Mouse (Mus musculus) small intestine, adult 2 months (tissue): ENCODE measurements around the gene Taf10. TPM values are rescaled to one million over a fixed set of nuclear protein-coding genes. Genes with fewer than 3 reads are reported as not detected.

Source experiments
- H3K27ac ChIP-seq: fragments of 200-500 bp; 2 replicates; pipeline ENCODE4 v1.5.1; 2012; ENCODE audit warnings: low read depth, low read length, control low read depth, inconsistent platforms; ENCODE audit not compliant: insufficient read depth
- H3K27me3 ChIP-seq: fragments of 200-500 bp; 2 replicates; pipeline ENCODE4 v1.6.1; 2012; ENCODE audit warnings: mild to moderate bottlenecking, moderate library complexity, low read length, inconsistent platforms; ENCODE audit not compliant: control insufficient read depth, insufficient read depth
- H3K36me3 ChIP-seq: fragments of 200-500 bp; 2 replicates; pipeline ENCODE4 v1.6.1; 2012; ENCODE audit warnings: mild to moderate bottlenecking, low read length, control low read depth, inconsistent platforms; ENCODE audit not compliant: control insufficient read depth, insufficient read depth
- H3K4me1 ChIP-seq: fragments of 200-500 bp; 2 replicates; pipeline ENCODE4 v1.6.1; 2012; ENCODE audit warnings: low read length, inconsistent platforms, mixed read lengths; ENCODE audit not compliant: control insufficient read depth, insufficient read depth, insufficient read length
- H3K4me3 ChIP-seq: fragments of 200-500 bp; 2 replicates; pipeline ENCODE4 v1.5.1; 2012; ENCODE audit warnings: low read depth, mild to moderate bottlenecking, control low read depth, inconsistent platforms, low read length, moderate library complexity
- CTCF ChIP-seq: fragments of 200-500 bp; IDR thresholded peaks from 2 replicates; pipeline ENCODE4 v1.5.1; 2012; ENCODE audit warnings: low read depth, mild to moderate bottlenecking, control low read depth, inconsistent platforms, low read length, moderate library complexity, mixed read lengths; ENCODE audit not compliant: insufficient replicate concordance, insufficient read length; ENCODE audit errors: extremely low read depth
- POLR2A ChIP-seq: fragments of 200-500 bp; IDR thresholded peaks from 2 replicates; pipeline ENCODE4 v1.6.1; 2012; ENCODE audit warnings: low read depth, mild to moderate bottlenecking, control low read depth, inconsistent platforms, low read length, moderate library complexity
- WGBS: fragments of 180-500 bp; shearing (Covaris S2); methylation state at CpG from one replicate; pipeline ENCODE4 v1.1.7; 2018; 5-methylcytosine and 5-hydroxymethylcytosine counted together
- polyA plus RNA-seq: library from polyadenylated mRNA; depleted of rRNA; stranded (reverse); fragments of >200 nt; gene quantifications from 2 replicates; pipeline ENCODE4 v1.2.3, GENCODE M21; 2012; rRNA removed

Taf10 gene
- 400 and 599 TPM in 2 replicates for polyA plus RNA-seq

GRCm38 (mm10) chr7:105743926-105744590 lies at the start of gene Taf10:
Gene Taf10 (minus strand): TSS chr7:105744361.
- peaks cover 30% of the 10 kb centered on the region for H3K36me3 ChIP-seq
- peak; percentile 43; the same call in 1 of the 2 replicates for TF ChIP-seq CTCF
- peak; percentile 79 for TF ChIP-seq POLR2A
- H3K4me3 ChIP-seq: peak within 1 kb of the TSS; percentile 83
- H3K27me3 ChIP-seq: no peaks in the 10 kb centered on the region
- under 1% methylated on average over 67 of the region's 67 CpGs for WGBS
- H3K4me1 ChIP-seq: peaks cover 5% of the 10 kb centered on the region; the same call in 1 of the 2 replicates
- H3K27ac ChIP-seq: peak within 1 kb of the TSS; percentile 31

DNA sequence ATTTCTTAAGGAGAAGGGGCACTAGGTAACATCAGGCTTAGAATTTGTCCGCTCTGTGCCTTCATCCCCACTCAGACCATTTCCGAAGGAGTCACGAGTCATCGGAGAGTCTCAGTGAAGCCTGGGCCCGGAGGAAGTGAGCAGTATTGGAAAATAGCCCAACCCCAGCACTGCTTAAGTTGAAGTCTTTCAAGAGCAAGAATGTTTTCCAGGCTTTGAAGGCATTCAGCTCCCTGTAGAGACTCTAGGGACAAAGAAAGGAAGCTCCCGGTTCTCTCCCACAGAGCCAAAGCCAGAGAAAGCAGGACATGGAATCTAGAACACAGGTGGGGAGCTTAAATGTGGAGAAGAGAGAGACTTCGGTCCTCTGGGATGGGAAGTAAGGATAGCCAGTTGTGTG lies 49.5 kb upstream of the Taf10 start:
- Histone ChIP-seq H3K4me3 (no peak overlapping the region), H3K27me3 (peaks cover 6% of the 10 kb centered on the region; the same call in 1 of the 2 replicates), H3K27ac (no peak overlapping the region), H3K36me3 (no peaks in the 10 kb centered on the region), H3K4me1 (no peaks in the 10 kb centered on the region)
- WGBS: 82% methylated on average over 7 of the region's 7 CpGs
- TF ChIP-seq POLR2A: no peak
- TF ChIP-seq CTCF: no peak

- TF ChIP-seq CTCF (no peak), POLR2A (no peak)
- H3K36me3 ChIP-seq: no peaks in the 10 kb centered on the region
- no peak overlapping the region for H3K4me3 ChIP-seq
- 82% methylated on average over 1 of the region's 1 CpGs for WGBS
- H3K27ac ChIP-seq: no peak overlapping the region
- H3K27me3 ChIP-seq: peaks cover 29% of the 10 kb centered on the region
- H3K4me1 ChIP-seq: 0 out of 2 replicates have a peak, but pooled peaks cover 2% of the 10 kb centered on the region
These were observed 47.0 kb upstream of the Taf10 start for GRCm38 (mm10) chr7:105791147-105791546.

GRCm38 (mm10) chr7:105787285-105788140 lies 43.4 kb upstream of the Taf10 start, which contains the start of gene Dchs1:
Gene Dchs1 (minus strand): TSS chr7:105787654.
- TF ChIP-seq CTCF: no peak
- no peak for TF ChIP-seq POLR2A
- Histone ChIP-seq H3K27ac (peak within 1 kb of the TSS; percentile 43; the same call in 1 of the 2 replicates), H3K27me3 (peaks cover 29% of the 10 kb centered on the region), H3K4me1 (0 out of 2 replicates have a peak, but pooled peaks cover 2% of the 10 kb centered on the region), H3K36me3 (no peaks in the 10 kb centered on the region), H3K4me3 (peak within 1 kb of the TSS; percentile 71)
- 2% methylated on average over 83 of the region's 97 CpGs for WGBS

- WGBS: 12% methylated on average over 20 of the region's 20 CpGs
- H3K36me3 ChIP-seq: no peaks in the 10 kb centered on the region
- TF ChIP-seq POLR2A (no peak), CTCF (no peak)
- H3K4me1 ChIP-seq: 0 out of 2 replicates have a peak, but pooled peaks cover 2% of the 10 kb centered on the region
- peaks cover 29% of the 10 kb centered on the region for H3K27me3 ChIP-seq
- no peak overlapping the region for H3K27ac ChIP-seq
- H3K4me3 ChIP-seq: peak overlapping the region; percentile 71
These were observed 42.5 kb upstream of the Taf10 start for GRCm38 (mm10) chr7:105786506-105787284.

DNA sequence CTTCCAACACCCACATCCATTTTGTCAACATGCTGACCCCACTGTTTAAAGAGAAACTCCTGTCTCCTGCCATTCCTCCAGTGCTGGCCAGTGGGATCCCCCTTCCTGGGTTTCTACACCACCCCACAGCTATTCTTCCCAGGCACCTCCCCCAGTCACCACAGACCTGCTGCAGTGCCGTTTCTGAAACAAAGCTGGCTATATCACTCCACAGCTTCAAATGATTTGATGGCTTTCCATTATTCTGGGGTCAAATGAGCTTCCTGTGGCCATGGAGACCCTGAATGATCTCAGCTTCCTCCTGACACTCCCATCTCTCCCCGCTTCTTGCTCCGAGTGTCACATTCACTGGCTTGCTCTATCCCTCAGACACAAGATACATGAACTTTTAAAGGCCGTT lies 40.4 kb upstream of the Taf10 start:
- TF ChIP-seq CTCF: no peak
- no peak for TF ChIP-seq POLR2A
- Histone ChIP-seq H3K27me3 (peaks cover 24% of the 10 kb centered on the region), H3K36me3 (no peaks in the 10 kb centered on the region), H3K27ac (no peak overlapping the region), H3K4me1 (0 out of 2 replicates have a peak, but pooled peaks cover 2% of the 10 kb centered on the region), H3K4me3 (no peak overlapping the region)
- 37% methylated on average over 4 of the region's 4 CpGs for WGBS
